ENCODE assay signal across 17 mouse cellular contexts in the genomic region with DNA sequence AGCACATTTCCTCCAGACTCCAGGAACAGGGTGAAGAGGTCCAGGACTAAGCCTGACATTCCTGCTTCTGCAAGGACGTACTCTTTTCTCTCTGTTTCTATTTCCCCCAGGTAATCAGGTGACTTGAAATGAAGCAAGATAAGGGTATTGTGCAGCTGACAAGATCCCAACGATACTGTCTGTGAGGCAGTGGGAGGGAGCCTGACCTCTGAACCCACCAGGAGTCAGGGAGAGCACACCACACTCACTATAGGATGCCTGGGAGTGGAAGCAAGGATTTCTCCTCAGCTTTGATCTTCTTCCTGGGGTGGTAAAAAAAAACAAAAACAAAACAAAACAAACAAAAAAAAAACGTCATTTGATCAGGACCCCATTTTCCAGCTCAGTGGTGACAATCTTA.
"Had no signal": no experiment of that assay in that cellular context is flagged by ENCODE, and none has a peak within 500 bp of the region (broad histone marks: within the 10 kb centered on the region; RNA-seq: fewer than 3 reads in every experiment).

No protein-coding gene starts in this region.

- H3K4me1 ChIP-seq: lung, embryonic 15.5 days; megakaryocyte, embryonic 14.5 days; stomach, embryonic 15.5 days had no signal

- ATAC-seq: lung, postnatal 0 days; midbrain, embryonic 13.5 days; midbrain, embryonic 15.5 days had no signal

- H3K36me3 ChIP-seq: lung, embryonic 15.5 days; midbrain, embryonic 13.5 days; midbrain, embryonic 15.5 days; neural tube, embryonic 12.5 days; stomach, embryonic 15.5 days had no signal

- H3K9me3 ChIP-seq: lung, embryonic 15.5 days; midbrain, embryonic 13.5 days; midbrain, embryonic 15.5 days; neural tube, embryonic 12.5 days; stomach, embryonic 15.5 days had no signal

- H3K9ac ChIP-seq: lung, embryonic 15.5 days; midbrain, embryonic 13.5 days; midbrain, embryonic 15.5 days; neural tube, embryonic 12.5 days; stomach, embryonic 15.5 days had no signal

- H3K4me2 ChIP-seq: lung, embryonic 15.5 days; midbrain, embryonic 11.5 days; midbrain, embryonic 13.5 days; midbrain, embryonic 15.5 days; neural tube, embryonic 12.5 days; stomach, embryonic 15.5 days had no signal

- DNase-seq: lung, adult 2 months; lung, postnatal 14 days; lung, postnatal 36 days; right cerebral cortex, postnatal 14 days; thymus, adult 2 months; thymus, postnatal 25 days; thymus, postnatal 4 days had no signal

- H3K4me3 ChIP-seq: lung, embryonic 15.5 days; megakaryocyte, embryonic 14.5 days; midbrain, embryonic 13.5 days; midbrain, embryonic 15.5 days; neural tube, embryonic 12.5 days; stomach, embryonic 15.5 days had no signal

- H3K27ac ChIP-seq: lung, embryonic 15.5 days; macrophage; midbrain, embryonic 13.5 days; midbrain, embryonic 15.5 days; neural tube, embryonic 12.5 days; stomach, embryonic 15.5 days; stomach, postnatal 0 days had no signal
